Mouse (Mus musculus): ENCODE data around the gene Dusp1.

GRCm38 (mm10) chr17:26592510-26592909, 30.6 kb upstream of the Dusp1 start:
- no peak for TF ChIP-seq GATA1 (IDR thresholded peaks at IDR 0.05; ENCODE audit: low read length)
- no peak for TF ChIP-seq TAL1 (IDR thresholded peaks at IDR 0.05; ENCODE audit: low read length)

Measured in erythroblast, embryonic 14.5 days (primary cell).